Mouse (Mus musculus) stomach, postnatal 0 days (tissue): ENCODE measurements around the gene Kcnh4.

Experiments used
- CTCF ChIP-seq: IDR thresholded peaks from 2 replicates; pipeline ENCODE4 v1.5.1; 2016; ENCODE audit warnings: antibody characterized with exemption, low read depth, mild to moderate bottlenecking, moderate library complexity
- EP300 ChIP-seq: optimal IDR thresholded peaks from 2 replicates; pipeline ENCODE3; 2016; ENCODE audit warnings: antibody characterized with exemption

GRCm38 (mm10) chr11:100804409-100804808 lies 44.7 kb upstream of the Kcnh4 start:
- no peak for TF ChIP-seq CTCF
- TF ChIP-seq EP300 = no peak
